Mouse (Mus musculus): ENCODE measurements at regions not wholly inside any gene's neighbourhood (a gene's known extent, or its start where the extent isn't known, plus 50 kb on each side); places are given as distances from the start of the nearest gene placed in this dataset.

DNA sequence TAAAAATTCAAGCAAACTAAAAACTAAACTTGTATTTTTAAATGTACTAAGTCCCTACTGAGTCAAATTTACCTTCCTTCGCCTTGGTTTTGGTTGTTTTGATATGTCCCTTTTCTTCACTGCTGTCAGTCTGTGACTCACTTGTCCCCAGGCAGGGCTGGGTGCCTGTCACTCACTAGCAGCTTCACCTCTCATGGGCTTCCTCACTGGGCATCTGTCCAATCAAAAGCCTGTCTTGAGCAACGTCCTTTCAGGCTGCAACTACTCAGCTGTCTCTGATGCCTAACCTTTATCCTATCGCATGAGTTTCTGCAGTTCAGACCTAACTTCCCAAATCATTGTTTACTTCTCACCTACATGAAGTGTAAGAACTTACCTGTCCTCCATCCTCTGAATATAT is 61.2 kb upstream of the Ptchd3 start:
- no peak for DNase-seq (ENCODE audit: extremely low read depth)
- Histone ChIP-seq H3K9me3 (replicated peaks; ENCODE audit: low read length) (no peaks in the 10 kb centered on the region), H3K27me3 (replicated peaks) (no peaks in the 10 kb centered on the region), H3K9ac (ENCODE audit: insufficient read depth, low read depth) (no peak overlapping the region), H3K27ac (ENCODE audit: insufficient read depth, low read depth) (no peak overlapping the region), H3K79me2 (replicated peaks; ENCODE audit: control insufficient read depth, extremely low read depth, insufficient read depth, poor library complexity, severe bottlenecking) (no peaks in the 10 kb centered on the region), H3K4me1 (ENCODE audit: control insufficient read depth in 1 of 2, insufficient read depth in 2 of 2) (peaks cover 0 to 4% of the 10 kb centered on the region in 2 experiments; a peak in 1 of 4 replicates), H3K4me3 (replicated peaks in 1 of 3; ENCODE audit: low read depth in 2 of 3, low read length in 2 of 3, poor library complexity in 1 of 3) (no peak overlapping the region), H3K36me3 (replicated peaks in 1 of 2; ENCODE audit: control insufficient read depth in 1 of 2, insufficient read depth in 1 of 2, low read length in 1 of 2) (no peaks in the 10 kb centered on the region), H3K4me2 (ENCODE audit: insufficient read depth, low read depth, poor library complexity, severe bottlenecking) (no peak overlapping the region)
- dilution Hi-C loops (cut with MboI; ENCODE audit: extremely low pct_ligation_motif_present, extremely low pct_unique_long_range_greater_than_20kb, low sequenced_read_pairs), result no loop called here
- TF ChIP-seq ETS1 (conservative IDR thresholded peaks at IDR 0.05; ENCODE audit: low read depth, low read length) (no peak), TBP (conservative IDR thresholded peaks at IDR 0.05; ENCODE audit: low read depth, low read length) (no peak), ZMIZ1 (IDR thresholded peaks at IDR 0.05; ENCODE audit: low read depth, low read length) (no peak)
- in situ Hi-C loops (cut with MboI; ENCODE audit: low pct_ligation_motif_present, low pct_unique_long_range_greater_than_20kb, low sequenced_read_pairs), result no loop called here

DNA sequence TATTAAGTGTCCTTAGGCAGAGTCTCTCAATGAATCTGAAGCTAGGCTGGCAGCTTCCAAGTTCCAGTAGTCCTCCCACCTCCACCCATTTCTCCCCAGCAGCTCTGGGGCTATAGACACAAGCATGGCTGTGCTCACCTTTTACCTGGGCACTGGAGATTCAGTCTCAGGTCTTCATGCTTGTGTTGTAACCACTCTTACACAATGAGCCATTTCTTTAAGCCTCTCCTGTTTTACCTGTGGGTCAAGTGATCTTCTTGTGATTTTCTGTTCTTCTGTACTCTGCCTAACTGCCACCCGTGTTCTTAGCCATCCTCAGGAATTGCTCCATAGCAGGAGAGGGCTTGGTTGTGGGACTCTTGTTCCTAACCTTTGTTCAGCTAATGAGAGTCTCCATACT is 60.0 kb upstream of the Ptchd3 start:
- TF ChIP-seq ZMIZ1 (IDR thresholded peaks at IDR 0.05; ENCODE audit: low read depth, low read length) (no peak), GABPA (IDR thresholded peaks at IDR 0.05; ENCODE audit: insufficient replicate concordance, low read depth, low read length) (no peak), HCFC1 (IDR thresholded peaks at IDR 0.05; ENCODE audit: low read depth, low read length) (no peak), RCOR1 (conservative IDR thresholded peaks at IDR 0.05; ENCODE audit: low read depth, low read length) (no peak), MXI1 (IDR thresholded peaks at IDR 0.05; ENCODE audit: low read depth, low read length) (no peak), JUN (IDR thresholded peaks at IDR 0.05; ENCODE audit: insufficient read depth, low read depth, low read length) (no peak), EP300 (IDR thresholded peaks at IDR 0.05; ENCODE audit: low read length) (no peak), CHD1 (IDR thresholded peaks at IDR 0.05; ENCODE audit: low read depth, low read length) (no peak), BHLHE40 (IDR thresholded peaks at IDR 0.05; ENCODE audit: low read depth, low read length) (no peak), KAT2A (IDR thresholded peaks at IDR 0.05; ENCODE audit: insufficient replicate concordance, low read length) (no peak), POLR2A (IDR thresholded peaks at IDR 0.05; ENCODE audit: low read depth, low read length) (no peak), SMC3 (IDR thresholded peaks at IDR 0.05; ENCODE audit: low read depth, low read length) (no peak)
- peaks cover 0 to 4% of the 10 kb centered on the region in 2 experiments; a peak in 1 of 4 replicates for H3K4me1 ChIP-seq (ENCODE audit: control insufficient read depth in 1 of 2, insufficient read depth in 2 of 2)
- H3K27me3 ChIP-seq (replicated peaks), result no peaks in the 10 kb centered on the region
- in situ Hi-C loops (cut with MboI; ENCODE audit: low pct_ligation_motif_present, low pct_unique_long_range_greater_than_20kb, low sequenced_read_pairs), result no loop called here
- H3K9ac ChIP-seq (ENCODE audit: insufficient read depth, low read depth), result no peak overlapping the region
- H3K27ac ChIP-seq (ENCODE audit: insufficient read depth, low read depth), result no peak overlapping the region
- no peak overlapping the region for H3K4me3 ChIP-seq (replicated peaks in 1 of 3; ENCODE audit: low read depth in 2 of 3, low read length in 2 of 3, poor library complexity in 1 of 3)
- H3K4me2 ChIP-seq (ENCODE audit: insufficient read depth, low read depth, poor library complexity, severe bottlenecking), result no peak overlapping the region
- no peaks in the 10 kb centered on the region for H3K79me2 ChIP-seq (replicated peaks; ENCODE audit: control insufficient read depth, extremely low read depth, insufficient read depth, poor library complexity, severe bottlenecking)
- DNase-seq (ENCODE audit: extremely low read depth), result no peak
- no peaks in the 10 kb centered on the region for H3K9me3 ChIP-seq (replicated peaks; ENCODE audit: low read length)
- dilution Hi-C loops (cut with MboI; ENCODE audit: extremely low pct_ligation_motif_present, extremely low pct_unique_long_range_greater_than_20kb, low sequenced_read_pairs), result no loop called here
- H3K36me3 ChIP-seq (replicated peaks in 1 of 2; ENCODE audit: control insufficient read depth in 1 of 2, insufficient read depth in 1 of 2, low read length in 1 of 2), result no peaks in the 10 kb centered on the region

DNA sequence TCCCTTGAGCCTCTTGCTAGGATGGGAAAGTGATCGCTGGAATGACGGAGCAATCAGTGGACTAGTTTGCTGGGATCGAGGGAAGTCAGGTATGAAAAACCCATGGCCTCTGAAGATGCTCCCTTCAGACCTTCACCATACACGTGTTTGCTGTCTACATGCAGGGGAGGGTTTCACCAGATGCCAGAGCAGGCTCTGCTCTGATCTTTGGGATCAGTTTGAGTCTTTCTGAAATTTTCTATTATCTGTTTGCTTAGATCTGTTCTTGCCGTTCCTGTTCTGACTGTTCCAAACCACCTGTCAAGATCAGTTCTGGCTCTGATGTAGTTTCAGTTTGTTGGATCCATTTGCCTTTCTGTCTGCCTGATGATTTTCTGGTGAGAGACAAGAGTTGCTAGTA is 53.1 kb upstream of the Ptchd3 start:
- no peaks in the 10 kb centered on the region for H3K79me2 ChIP-seq (replicated peaks; ENCODE audit: control insufficient read depth, extremely low read depth, insufficient read depth, poor library complexity, severe bottlenecking)

More for the DNA sequence above, 53.1 kb upstream of the Ptchd3 start:
- Histone ChIP-seq H3K27me3 (replicated peaks) (no peaks in the 10 kb centered on the region), H3K9me3 (replicated peaks; ENCODE audit: low read length) (no peaks in the 10 kb centered on the region), H3K4me2 (ENCODE audit: insufficient read depth, low read depth, poor library complexity, severe bottlenecking) (no peak overlapping the region), H3K27ac (ENCODE audit: insufficient read depth, low read depth) (no peak overlapping the region), H3K4me3 (replicated peaks in 1 of 3; ENCODE audit: low read depth in 2 of 3, low read length in 2 of 3, poor library complexity in 1 of 3) (no peak overlapping the region), H3K4me1 (ENCODE audit: control insufficient read depth in 1 of 2, insufficient read depth in 2 of 2) (peaks cover 4 to 6% of the 10 kb centered on the region in 2 experiments; a peak in 3 of 4 replicates), H3K9ac (ENCODE audit: insufficient read depth, low read depth) (no peak overlapping the region), H3K36me3 (replicated peaks in 1 of 2; ENCODE audit: control insufficient read depth in 1 of 2, insufficient read depth in 1 of 2, low read length in 1 of 2) (no peaks in the 10 kb centered on the region)
- DNase-seq (ENCODE audit: extremely low read depth), result no peak
- peak; percentile 62 for TF ChIP-seq BHLHE40 (IDR thresholded peaks at IDR 0.05; ENCODE audit: low read depth, low read length)
- TF ChIP-seq CTCF (conservative IDR thresholded peaks at IDR 0.05 in 1 of 2, IDR thresholded peaks at IDR 0.05 in 1 of 2; ENCODE audit: low read depth in 2 of 2, low read length in 2 of 2), result no peak
- peak; percentile 48; the same call in 1 of the 2 replicates for TF ChIP-seq JUN (IDR thresholded peaks at IDR 0.05; ENCODE audit: insufficient read depth, low read depth, low read length)
- peak; percentile 75 for TF ChIP-seq EP300 (IDR thresholded peaks at IDR 0.05; ENCODE audit: low read length)
- no peak for TF ChIP-seq KAT2A (IDR thresholded peaks at IDR 0.05; ENCODE audit: insufficient replicate concordance, low read length)
- peak; percentile 74; the same call in 1 of the 2 replicates for TF ChIP-seq MYC (IDR thresholded peaks at IDR 0.05; ENCODE audit: low read depth, low read length)
- peak; percentile 64; the same call in 1 of the 2 replicates for TF ChIP-seq MAX (IDR thresholded peaks at IDR 0.05; ENCODE audit: low read length)
- TF ChIP-seq SIN3A (IDR thresholded peaks at IDR 0.05; ENCODE audit: low read length), result no peak
- in situ Hi-C loops (cut with MboI; ENCODE audit: low pct_ligation_motif_present, low pct_unique_long_range_greater_than_20kb, low sequenced_read_pairs) (no loop called here), dilution Hi-C loops (cut with MboI; ENCODE audit: extremely low pct_ligation_motif_present, extremely low pct_unique_long_range_greater_than_20kb, low sequenced_read_pairs) (no loop called here)

All from CH12.LX (cell line).